Mouse (Mus musculus) forebrain, embryonic 12.5 days (tissue): ENCODE results near the gene Nlrp6. TPM values are rescaled to one million over a fixed set of nuclear protein-coding genes. Genes with fewer than 3 reads are reported as not detected.
"Not testable (repeated sequence)": the region's sequence is repeated elsewhere in the genome, so short reads cannot be mapped to it uniquely, and the experiment has no call there.

Experiments used
- ATAC-seq: fragments of 200-750 bp; cut with Nextera tagmentation; 2 replicates; pipeline ENCODE4 v1.8.0; 2017; ENCODE audit warnings: moderate TSS enrichment; ENCODE audit not compliant: low FRiP score
- H3K27ac ChIP-seq: fragments of 300-500 bp; sonication (generic); 2 replicates; pipeline ENCODE4 v1.5.1; 2016; ENCODE audit warnings: mild to moderate bottlenecking
- H3K27me3 ChIP-seq: fragments of 300-500 bp; sonication (generic); 2 replicates; pipeline ENCODE4 v1.6.1; 2016; ENCODE audit warnings: mild to moderate bottlenecking
- H3K36me3 ChIP-seq: fragments of 300-500 bp; sonication (generic); replicated peaks from 2 replicates; pipeline ENCODE4 v1.6.1; 2016; ENCODE audit warnings: mild to moderate bottlenecking
- H3K4me1 ChIP-seq: fragments of 300-500 bp; sonication (generic); 2 replicates; pipeline ENCODE4 v1.6.1; 2016
- H3K4me2 ChIP-seq: fragments of 300-500 bp; sonication (generic); 2 replicates; pipeline ENCODE4 v1.6.1; 2016; ENCODE audit warnings: mild to moderate bottlenecking, moderate library complexity
- H3K4me3 ChIP-seq: fragments of 300-500 bp; sonication (generic); replicated peaks from 2 replicates; pipeline ENCODE4 v1.5.1; 2016; ENCODE audit warnings: mild to moderate bottlenecking
- H3K9ac ChIP-seq: fragments of 300-500 bp; sonication (generic); 2 replicates; pipeline ENCODE4 v1.6.1; 2016; ENCODE audit warnings: mild to moderate bottlenecking
- H3K9me3 ChIP-seq: fragments of 300-500 bp; sonication (generic); 2 replicates; pipeline ENCODE4 v1.6.1; 2016
- WGBS: fragments of 180-500 bp; shearing (Covaris S2); methylation state at CpG from one replicate; pipeline ENCODE4 v1.1.7; 2016; 5-methylcytosine and 5-hydroxymethylcytosine counted together
- polyA plus RNA-seq: library from polyadenylated mRNA; unstranded; fragments of >200 nt; fragmentation: Nextera tagmentation; extraction: Ambion mirVana; gene quantifications from 2 replicates; pipeline ENCODE4 v1.2.1, GENCODE M21; 2016

The Nlrp6 gene
- polyA plus RNA-seq, 1 experiment from 2014 or later: 0.17 TPM

- H3K36me3 ChIP-seq, H3K27ac ChIP-seq, ATAC-seq, H3K4me3 ChIP-seq, H3K4me2 ChIP-seq, H3K9me3 ChIP-seq, H3K9ac ChIP-seq: not testable (repeated sequence)
- Histone ChIP-seq H3K27me3 (peaks cover 26% of the 10 kb centered on the region), H3K4me1 (peaks cover 13% of the 10 kb centered on the region)
- WGBS: 10% methylated on average over 3 of the region's 3 CpGs
Observed at GRCm38 (mm10) chr7:140968710-140969109, 48.0 kb downstream of the Nlrp6 start.

GRCm38 (mm10) chr7:140970931-140971330, 50.2 kb downstream of the Nlrp6 start:
- Histone ChIP-seq H3K4me1 (peaks cover 22% of the 10 kb centered on the region), H3K36me3 (no peaks in the 10 kb centered on the region), H3K4me3 (no peak overlapping the region), H3K9me3 (no peaks in the 10 kb centered on the region), H3K9ac (no peak overlapping the region), H3K4me2 (no peak overlapping the region), H3K27me3 (peaks cover 37% of the 10 kb centered on the region), H3K27ac (no peak overlapping the region)
- WGBS: 55% methylated on average over 7 of the region's 7 CpGs
- ATAC-seq: no peak

GRCm38 (mm10) chr7:140971479-140972171, 50.9 kb downstream of the Nlrp6 start:
- Histone ChIP-seq H3K4me1 (peaks cover 22% of the 10 kb centered on the region), H3K27me3 (peaks cover 37% of the 10 kb centered on the region), H3K27ac (no peak overlapping the region), H3K9me3 (no peaks in the 10 kb centered on the region), H3K9ac (no peak overlapping the region), H3K4me3 (no peak overlapping the region), H3K36me3 (no peaks in the 10 kb centered on the region), H3K4me2 (no peak overlapping the region)
- no peak for ATAC-seq
- 81% methylated on average over 8 of the region's 8 CpGs for WGBS

- Histone ChIP-seq H3K4me3 (no peak overlapping the region), H3K9ac (no peak overlapping the region), H3K4me2 (no peak overlapping the region), H3K27me3 (peaks cover 33% of the 10 kb centered on the region), H3K27ac (no peak overlapping the region), H3K4me1 (peaks cover 14% of the 10 kb centered on the region), H3K36me3 (no peaks in the 10 kb centered on the region), H3K9me3 (no peaks in the 10 kb centered on the region)
- 24% methylated on average over 14 of the region's 14 CpGs for WGBS
- no peak for ATAC-seq
Observed at GRCm38 (mm10) chr7:140973396-140974165, 52.9 kb downstream of the Nlrp6 start.

- H3K36me3 ChIP-seq: no peaks in the 10 kb centered on the region
- 6% methylated on average over 9 of the region's 9 CpGs for WGBS
- no peak overlapping the region for H3K4me2 ChIP-seq
- no peak overlapping the region for H3K4me3 ChIP-seq
- peaks cover 28% of the 10 kb centered on the region for H3K27me3 ChIP-seq
- no peak overlapping the region for H3K27ac ChIP-seq
- H3K9ac ChIP-seq: no peak overlapping the region
- H3K9me3 ChIP-seq: no peaks in the 10 kb centered on the region
- H3K4me1 ChIP-seq: peaks cover 14% of the 10 kb centered on the region
- ATAC-seq: no peak
Observed at GRCm38 (mm10) chr7:140974940-140975339, 54.2 kb downstream of the Nlrp6 start.

- Histone ChIP-seq H3K4me1 (peaks cover 14% of the 10 kb centered on the region), H3K4me3 (no peak overlapping the region), H3K9me3 (no peaks in the 10 kb centered on the region), H3K4me2 (no peak overlapping the region), H3K27me3 (peaks cover 23% of the 10 kb centered on the region), H3K36me3 (no peaks in the 10 kb centered on the region), H3K27ac (no peak overlapping the region), H3K9ac (no peak overlapping the region)
- ATAC-seq: no peak
- WGBS: 25% methylated on average over 3 of the region's 3 CpGs
Observed at GRCm38 (mm10) chr7:140975465-140975864, 54.8 kb downstream of the Nlrp6 start.

GRCm38 (mm10) chr7:140976720-140977119, 56.0 kb downstream of the Nlrp6 start:
- H3K9me3 ChIP-seq, H3K9ac ChIP-seq, H3K36me3 ChIP-seq, H3K4me2 ChIP-seq, H3K27ac ChIP-seq, H3K4me3 ChIP-seq, ATAC-seq: not testable (repeated sequence)
- Histone ChIP-seq H3K27me3 (peaks cover 16% of the 10 kb centered on the region), H3K4me1 (peaks cover 14% of the 10 kb centered on the region)
- WGBS: 91% methylated on average over 9 of the region's 9 CpGs

Other genes with a start within 250 kb of the Nlrp6 start
- gene Olfr45, start 239.0 kb upstream of the Nlrp6 start, polyA plus RNA-seq: not detected in 2 replicates
- not detected in 2 replicates for gene Olfr541, start 223.6 kb upstream of the Nlrp6 start, polyA plus RNA-seq
- gene Cyp2e1, start 157.2 kb upstream of the Nlrp6 start, polyA plus RNA-seq: not detected in 2 replicates
- 0.13 and 0.31 TPM in 2 replicates for gene Syce1, start 133.1 kb upstream of the Nlrp6 start, polyA plus RNA-seq
- 7.0 and 7.4 TPM in 2 replicates for gene Zfp941, start 98.7 kb upstream of the Nlrp6 start, polyA plus RNA-seq
- not detected in 2 replicates for gene Urah, start 85.9 kb upstream of the Nlrp6 start, polyA plus RNA-seq
- not detected in 2 replicates for gene Scgb1c1, start 75.4 kb upstream of the Nlrp6 start, polyA plus RNA-seq
- gene Odf3, start 73.1 kb upstream of the Nlrp6 start, polyA plus RNA-seq: 0.13 TPM in 1 of 2 replicates, not detected in the other
- not detected in 2 replicates for gene Gm45785, start 64.6 kb upstream of the Nlrp6 start, polyA plus RNA-seq
- gene Ric8a, start 63.9 kb upstream of the Nlrp6 start, polyA plus RNA-seq: 60.3 and 65.6 TPM in 2 replicates
- gene Bet1l, start 63.3 kb upstream of the Nlrp6 start, polyA plus RNA-seq: 27.6 and 27.8 TPM in 2 replicates
- 307 and 318 TPM in 2 replicates for gene Psmd13, start 38.9 kb upstream of the Nlrp6 start, polyA plus RNA-seq
- gene Sirt3, start 38.6 kb upstream of the Nlrp6 start, polyA plus RNA-seq: 24.7 and 26.1 TPM in 2 replicates
- gene Cox8b, start 20.5 kb upstream of the Nlrp6 start, polyA plus RNA-seq: not detected in 2 replicates
- 12.7 and 12.9 TPM in 2 replicates for gene Pgghg, start 20.5 kb downstream of the Nlrp6 start, polyA plus RNA-seq
- gene Ifitm5, start 29.4 kb downstream of the Nlrp6 start, polyA plus RNA-seq: 0.78 and 1.4 TPM in 2 replicates
- not detected in 2 replicates for gene Gm45717, start 35.0 kb downstream of the Nlrp6 start, polyA plus RNA-seq
- 178 and 217 TPM in 2 replicates for gene Ifitm2, start 35.1 kb downstream of the Nlrp6 start, polyA plus RNA-seq
- gene Ifitm1, start 46.3 kb downstream of the Nlrp6 start, polyA plus RNA-seq: 5.8 and 6.2 TPM in 2 replicates
- 11.6 and 13.0 TPM in 2 replicates for gene Ifitm3, start 89.9 kb downstream of the Nlrp6 start, polyA plus RNA-seq
- not detected in 2 replicates for gene Ifitm6, start 97.0 kb downstream of the Nlrp6 start, polyA plus RNA-seq
- gene Gm17387, start 108.2 kb downstream of the Nlrp6 start, polyA plus RNA-seq: not detected in 2 replicates
- gene B4galnt4, start 140.2 kb downstream of the Nlrp6 start, polyA plus RNA-seq: 40.7 and 43.6 TPM in 2 replicates
- 1.3 and 1.5 TPM in 2 replicates for gene Pkp3, start 157.3 kb downstream of the Nlrp6 start, polyA plus RNA-seq
- gene Sigirr, start 179.7 kb downstream of the Nlrp6 start, polyA plus RNA-seq: 1.3 and 1.5 TPM in 2 replicates
- gene Ano9, start 196.9 kb downstream of the Nlrp6 start, polyA plus RNA-seq: 0.31 and 0.37 TPM in 2 replicates
- 63.5 and 64.9 TPM in 2 replicates for gene Ptdss2, start 201.5 kb downstream of the Nlrp6 start, polyA plus RNA-seq